Comparison of ENCODE assay signal across 10 mouse cellular contexts in genomic region chr3:52641226-52642181, GRCm38 (mm10).
DNase-seq lines count a peak whose midpoint lies in the region; ATAC-seq and TF ChIP-seq lines count a peak whose summit lies in the region.
"Had no signal": no experiment of that assay in that cellular context is flagged by ENCODE, and none has a peak within 500 bp of the region (broad histone marks: within the 10 kb centered on the region; RNA-seq: fewer than 3 reads in every experiment).

No protein-coding gene starts in this region.

- no peak for TF ChIP-seq CTCF in cerebellum, adult 2 months (IDR thresholded peaks at IDR 0.05; ENCODE audit: borderline replicate concordance, insufficient read depth, low read depth, low read length)

- H3K36me3 ChIP-seq in kidney, embryonic 15.5 days: no peaks in the 10 kb centered on the region
- H3K36me3 ChIP-seq in limb, embryonic 10.5 days: no peaks in the 10 kb centered on the region
- H3K36me3 ChIP-seq: embryonic facial prominence, embryonic 12.5 days; G1E had no signal

- H3K4me2 ChIP-seq in kidney, embryonic 15.5 days: no peak overlapping the region
- H3K4me2 ChIP-seq: embryonic facial prominence, embryonic 12.5 days had no signal

- H3K4me1 ChIP-seq in kidney, embryonic 15.5 days: peaks cover 19% of the 10 kb centered on the region
- peaks cover 3% of the 10 kb centered on the region; the same call in 1 of the 2 replicates for H3K4me1 ChIP-seq in cerebellum, adult 2 months (ENCODE audit: control insufficient read depth, insufficient read depth, low read length)
- peaks cover 38% of the 10 kb centered on the region for H3K4me1 ChIP-seq in limb, embryonic 10.5 days

- H3K9me3 ChIP-seq in kidney, embryonic 15.5 days (replicated peaks): no peaks in the 10 kb centered on the region
- no peaks in the 10 kb centered on the region for H3K9me3 ChIP-seq in limb, embryonic 10.5 days (replicated peaks)
- H3K9me3 ChIP-seq: embryonic facial prominence, embryonic 12.5 days had no signal

- no peak for DNase-seq in kidney, adult 18-20 months
- DNase-seq in cerebellum, adult 2 months: peak; percentile 40 to 61
- DNase-seq in heart, adult 9 months (ENCODE audit: low spot score in 2 of 2): peak; percentile 71 to 78
- DNase-seq in limb, embryonic 10.5 days (ENCODE audit: low spot score): no peak
- no peak for DNase-seq in thymus, postnatal 10 days (ENCODE audit: low spot score in 2 of 2)
- DNase-seq in B cell, adult 2 months: no peak

- WGBS in kidney, embryonic 15.5 days: 80% methylated on average over 10 of the region's 10 CpGs
- WGBS in cerebellum, adult 2 months: 60% methylated on average over 10 of the region's 10 CpGs
- WGBS in limb, embryonic 10.5 days: 86% methylated on average over 10 of the region's 10 CpGs

- no peak for TF ChIP-seq POLR2A in cerebellum, adult 2 months (IDR thresholded peaks at IDR 0.05; ENCODE audit: borderline replicate concordance, insufficient read depth, low read length)

- H3K27ac ChIP-seq in kidney, embryonic 15.5 days: peak overlapping the region; percentile 19; the same call in 1 of the 2 replicates
- peak overlapping the region; percentile 48; the same call in 1 of the 2 replicates for H3K27ac ChIP-seq in cerebellum, adult 2 months (ENCODE audit: insufficient read depth, low read length)
- peak overlapping the region; percentile 14; the same call in 1 of the 2 replicates for H3K27ac ChIP-seq in limb, embryonic 10.5 days
- H3K27ac ChIP-seq: embryonic facial prominence, embryonic 12.5 days had no signal

- H3K27me3 ChIP-seq in kidney, embryonic 15.5 days: no peaks in the 10 kb centered on the region; the same call in 1 of the 2 replicates
- H3K27me3 ChIP-seq in cerebellum, adult 2 months (ENCODE audit: control insufficient read depth, insufficient read depth, low read length): no peaks in the 10 kb centered on the region
- H3K27me3 ChIP-seq in limb, embryonic 10.5 days (ENCODE audit: low read depth, poor library complexity, severe bottlenecking): no peaks in the 10 kb centered on the region
- H3K27me3 ChIP-seq: embryonic facial prominence, embryonic 12.5 days had no signal

- H3K9ac ChIP-seq in kidney, embryonic 15.5 days: no peak overlapping the region
- H3K9ac ChIP-seq: embryonic facial prominence, embryonic 12.5 days had no signal

- no peak for ATAC-seq in kidney, embryonic 15.5 days (replicated peaks; ENCODE audit: low FRiP score)
- no peak for ATAC-seq in megakaryocyte-erythroid progenitor cell, adult 5-6 weeks (replicated peaks; ENCODE audit: low FRiP score, low TSS enrichment, poor library complexity, severe bottlenecking)

- H3K4me3 ChIP-seq in kidney, embryonic 15.5 days (replicated peaks): no peak overlapping the region
- no peak overlapping the region for H3K4me3 ChIP-seq in cerebellum, adult 2 months (replicated peaks; ENCODE audit: insufficient read depth, low read depth, low read length)
- H3K4me3 ChIP-seq in limb, embryonic 10.5 days: no peak overlapping the region
- H3K4me3 ChIP-seq: embryonic facial prominence, embryonic 12.5 days had no signal

Comparison
In these comparisons a context has a peak if more than half of its experiments do, and no peak if none do; other contexts are left out.
1. DNase-seq: peak in cerebellum, adult 2 months (2 of 2) and heart, adult 9 months (2 of 2); none in kidney, adult 18-20 months (single experiment), limb, embryonic 10.5 days (single experiment), thymus, postnatal 10 days (0 of 2) and B cell, adult 2 months (0 of 2).
2. Peak in every context shown above with its lines, with median percentiles within 50 percentile points of each other: H3K27ac ChIP-seq.